Mouse (Mus musculus) adrenal gland, adult 18-20 months (tissue): ENCODE data around the gene Heyl. TPM values are rescaled to one million over a fixed set of nuclear protein-coding genes. Genes with fewer than 3 reads are reported as not detected.
A peak's percentile ranks its signal among the peaks of the same experiment; 100 is the strongest.

Experiments used
- DNase-seq, 2 experiments: peaks; one replicate each; pipeline ENCODE4 v3.0.0; 2021 to 2022; ENCODE audit warnings: low spot score in 2 of 2
- total RNA-seq, 2 experiments: library from RNA; stranded (reverse); gene quantifications; 1 replicate in 1 of 2; 2 replicates in 1 of 2; pipeline ENCODE4 v1.2.3; 2021

The Heyl gene
- total RNA-seq, 2 experiments from 2014 or later, result 4.7 to 11.3 TPM

DNA sequence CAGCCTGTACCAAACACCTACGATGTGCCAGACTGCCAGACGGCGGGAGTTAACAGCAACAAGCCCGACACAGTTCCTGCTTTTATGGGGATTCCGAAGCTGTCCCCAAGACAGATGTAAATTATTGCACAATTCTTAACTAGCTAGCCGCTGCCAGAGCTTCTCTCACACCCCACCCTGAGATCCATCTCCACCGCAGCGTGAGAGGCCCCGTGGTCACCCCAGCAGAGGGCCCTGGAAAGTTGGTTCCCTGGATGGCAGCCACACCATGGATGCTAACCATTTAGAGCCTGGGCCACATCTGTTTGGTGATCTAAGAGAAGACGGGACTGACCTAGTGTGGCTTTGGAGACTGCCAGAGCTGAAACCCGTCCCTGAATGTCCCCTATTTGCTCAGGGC is 4.2 kb upstream of the Heyl start:
- no peak for DNase-seq

- DNase-seq, result no peak
Observed at GRCm38 (mm10) chr4:123232841-123233240, 515 bp upstream of the Heyl start.

GRCm38 (mm10) chr4:123235835-123236430 is 2.6 kb downstream of the Heyl start:
- no peak for DNase-seq

DNA sequence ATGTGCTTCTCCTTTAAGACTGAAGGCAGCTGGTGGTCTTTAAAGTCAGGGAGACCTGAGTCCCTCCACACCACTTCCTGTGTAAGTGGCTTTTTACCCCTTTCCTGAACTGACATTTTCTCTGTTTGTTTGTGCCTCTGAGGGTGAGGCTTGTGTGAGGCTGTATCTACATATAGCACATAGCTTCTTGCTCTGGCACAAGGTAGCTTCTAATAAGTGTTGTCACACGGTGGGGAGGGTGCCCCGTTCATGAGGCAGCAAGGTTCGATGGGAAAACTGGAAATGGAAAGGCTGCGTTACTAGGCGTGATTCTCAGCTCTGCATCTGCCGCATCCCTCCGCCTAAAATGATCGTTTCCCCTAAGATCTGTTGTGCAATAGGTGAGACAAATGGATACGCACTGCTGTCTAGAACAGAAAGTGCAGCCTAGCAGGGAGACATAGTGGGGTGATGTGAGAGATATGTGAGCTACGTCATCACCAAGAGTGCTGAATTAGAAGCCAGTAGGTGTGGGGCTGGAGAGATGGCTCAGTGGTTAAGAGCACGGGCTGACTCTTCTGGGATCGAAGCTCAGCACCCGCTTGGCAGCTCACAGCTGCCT is 3.2 kb downstream of the Heyl start:
- DNase-seq, result no peak

DNA sequence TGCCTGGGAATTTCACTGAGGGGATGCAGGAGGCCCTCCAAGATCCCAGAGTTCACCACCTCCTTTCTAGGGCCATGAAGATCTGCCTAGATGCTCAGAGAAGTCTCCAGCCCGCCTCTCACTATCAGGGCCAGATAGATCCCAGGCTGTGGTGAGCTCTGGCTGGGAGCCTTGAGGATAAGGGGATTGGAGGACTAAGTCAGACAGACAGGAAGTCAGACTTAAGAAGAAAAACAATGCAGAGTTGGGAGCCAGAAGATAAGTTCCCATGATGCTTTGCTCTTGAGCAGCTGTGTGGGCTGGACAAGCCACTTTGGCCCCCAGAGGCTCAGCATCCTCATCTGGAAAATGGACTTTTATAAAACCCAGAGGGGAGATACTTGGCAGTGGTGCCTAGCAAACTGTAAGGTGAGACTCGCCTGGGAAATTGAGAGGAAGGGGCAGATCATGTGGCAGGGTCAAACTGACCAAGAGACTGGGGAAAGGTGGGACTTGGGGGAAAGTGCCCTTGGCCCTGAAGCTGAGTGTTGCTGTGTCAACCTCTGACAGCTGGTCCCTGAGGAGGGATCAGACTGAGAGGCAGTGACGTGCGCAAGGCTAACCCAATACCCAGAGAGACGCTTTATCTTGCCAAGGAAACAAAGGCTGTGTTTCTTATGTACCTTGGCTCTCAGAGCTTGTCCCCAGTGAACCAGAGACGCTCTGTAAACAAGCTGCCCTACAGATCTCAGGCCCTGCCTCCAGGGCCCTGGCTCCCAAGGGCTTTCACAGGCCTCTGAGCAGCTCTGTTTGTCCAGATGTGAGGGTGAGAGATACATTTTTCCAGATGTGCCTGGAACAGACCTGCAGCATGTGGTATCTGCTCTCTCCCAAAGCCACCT is 4.3 kb downstream of the Heyl start:
- no peak for DNase-seq

DNA sequence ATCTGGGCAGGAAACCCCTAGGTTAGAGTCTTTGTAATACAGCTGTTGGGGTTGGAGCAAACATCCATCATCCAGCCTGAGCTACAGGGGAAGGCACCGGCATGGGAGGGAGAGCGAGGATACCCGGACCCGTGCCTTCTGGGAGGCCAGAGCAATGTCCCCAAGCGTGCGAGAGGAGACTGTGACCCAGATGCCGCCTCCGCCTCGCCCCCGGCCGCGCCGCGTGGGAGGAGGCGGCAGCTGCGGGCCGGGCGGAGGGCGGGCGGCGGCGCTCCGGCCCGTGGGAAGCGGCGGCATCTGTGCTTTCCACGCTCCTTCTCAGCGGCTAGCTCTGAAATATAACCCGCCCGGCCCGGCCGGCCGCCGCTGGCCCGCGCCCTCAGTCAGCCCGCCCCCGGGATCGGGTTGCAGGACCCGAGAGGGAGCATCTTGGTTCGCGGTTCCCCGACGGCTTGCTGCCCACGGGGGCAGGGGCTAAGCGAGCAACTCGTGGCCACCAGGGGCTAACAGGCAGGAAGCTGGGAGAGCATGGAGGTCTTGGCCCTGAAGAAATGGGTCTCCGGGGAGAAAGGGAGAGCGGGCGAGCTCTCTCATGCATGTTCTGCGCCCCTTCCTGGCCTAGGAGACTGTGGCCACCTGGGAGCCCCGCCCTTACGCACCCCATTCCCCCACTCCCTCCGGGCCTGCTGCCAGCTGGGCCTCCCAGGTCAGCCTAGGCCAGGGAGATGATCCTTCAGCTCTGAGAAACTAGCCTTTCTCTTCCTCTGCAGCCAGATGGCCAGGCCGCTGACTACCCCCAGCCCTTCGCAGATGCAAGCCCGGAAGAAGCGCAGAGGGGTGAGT is 6.2 kb downstream of the Heyl start:
- DNase-seq, result peak in 1 of 2 experiments; percentile 46

DNA sequence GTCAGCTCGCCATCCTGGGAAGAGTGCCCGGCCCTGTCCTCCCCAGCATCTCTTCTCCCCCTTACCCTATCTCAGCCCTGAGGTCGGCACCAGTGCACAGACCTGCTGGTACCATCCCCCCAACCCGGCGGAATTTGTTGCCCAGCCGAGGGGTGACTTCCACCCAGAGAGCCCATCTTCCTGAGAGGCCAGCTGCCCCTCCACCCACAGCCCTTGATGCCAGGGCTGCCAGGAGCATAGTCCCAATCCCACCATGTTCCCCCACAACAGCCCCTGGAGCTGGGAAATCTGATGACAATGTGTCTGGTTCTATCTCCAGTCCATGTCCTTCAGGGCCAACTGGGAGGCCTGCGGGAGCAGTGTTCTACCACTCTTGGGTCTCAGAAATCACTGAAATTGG is 12.9 kb downstream of the Heyl start:
- no peak for DNase-seq

DNA sequence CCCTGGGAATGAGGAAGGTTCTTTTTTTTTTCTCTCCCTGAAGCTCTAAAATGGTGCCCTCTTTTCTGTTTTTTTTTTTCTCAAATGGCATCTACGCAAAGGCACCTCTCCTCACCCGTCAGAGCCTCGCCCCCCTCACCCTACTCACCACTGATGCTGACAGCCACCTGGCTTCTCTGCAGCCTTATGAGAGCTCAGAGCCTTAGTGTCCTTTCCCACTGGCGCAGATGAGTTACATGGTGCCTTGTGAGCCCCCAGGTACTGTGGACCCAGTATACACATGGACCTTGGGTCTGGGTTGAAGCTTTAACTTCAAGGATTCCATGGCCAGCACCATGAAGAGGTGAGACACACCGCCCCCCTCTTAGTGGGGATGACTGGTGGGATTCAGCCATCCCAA is 13.3 kb downstream of the Heyl start:
- no peak for DNase-seq

GRCm38 (mm10) chr4:123247147-123247880 is 14.0 kb downstream of the Heyl start:
- no peak for DNase-seq

GRCm38 (mm10) chr4:123248971-123249567 is 15.7 kb downstream of the Heyl start:
- peak; percentile 43 to 52 for DNase-seq

GRCm38 (mm10) chr4:123252214-123252613 is 18.9 kb downstream of the Heyl start:
- DNase-seq, result no peak

- DNase-seq, result no peak
Observed at GRCm38 (mm10) chr4:123254617-123255016, 21.3 kb downstream of the Heyl start.

DNA sequence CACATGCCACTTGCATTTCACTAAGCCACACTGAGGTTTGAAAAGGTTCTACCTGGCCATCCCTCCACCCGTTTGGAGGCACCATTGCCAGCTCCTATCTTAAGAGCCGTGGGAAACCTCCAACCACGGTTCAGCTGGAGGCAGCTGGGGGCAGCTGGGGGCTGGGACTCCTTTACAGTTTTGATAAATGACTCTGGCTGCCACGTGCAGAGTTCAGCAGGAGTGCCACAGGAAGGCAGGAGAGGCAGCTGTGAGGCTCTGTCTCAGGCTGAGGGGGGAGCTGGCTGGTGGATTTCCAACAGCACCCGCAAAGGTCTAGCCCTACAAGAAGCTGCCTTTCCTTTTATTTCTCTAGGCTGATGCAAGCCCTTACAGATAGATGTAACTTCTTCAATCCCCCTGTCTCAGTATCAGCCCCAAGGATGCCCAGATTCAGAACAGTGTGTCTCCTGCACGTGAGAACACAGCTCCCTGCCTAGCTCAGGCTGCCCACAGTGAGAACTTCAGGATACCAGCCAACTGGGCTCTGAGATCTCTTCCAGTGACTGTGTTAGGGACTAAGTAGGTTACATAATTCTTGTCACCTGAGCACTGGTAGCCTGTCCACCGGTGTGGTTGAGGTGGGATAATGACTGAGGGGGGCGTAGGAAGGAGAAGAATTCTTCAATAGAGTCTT is 26.9 kb downstream of the Heyl start:
- no peak for DNase-seq

- DNase-seq, result no peak
Observed at GRCm38 (mm10) chr4:123261721-123262401, 28.5 kb downstream of the Heyl start, which contains the start of gene Pabpc4. Gene Pabpc4 (plus strand): TSS chr4:123262351.

DNA sequence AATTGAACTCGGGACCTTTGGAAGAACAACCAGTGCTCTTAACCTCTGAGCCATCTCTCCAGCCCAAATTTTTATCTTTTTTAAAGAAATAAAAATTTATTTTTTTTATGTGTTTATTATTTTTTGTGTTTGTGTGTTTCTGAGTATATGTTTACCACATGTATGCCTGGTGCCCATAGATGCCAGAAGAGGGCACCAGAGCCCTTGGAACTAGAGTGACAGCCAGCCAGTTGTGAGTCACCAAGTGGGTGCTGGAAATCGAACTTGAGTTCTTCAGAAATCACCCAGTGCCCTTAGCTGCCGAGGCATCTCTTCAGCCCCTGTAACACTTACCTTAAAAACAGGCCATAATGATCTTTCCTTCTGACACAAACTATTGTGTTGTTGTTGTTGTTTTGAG is 37.7 kb downstream of the Heyl start:
- DNase-seq, result no peak

- DNase-seq, result no peak
Observed at GRCm38 (mm10) chr4:123280117-123280516, 46.8 kb downstream of the Heyl start.

DNA sequence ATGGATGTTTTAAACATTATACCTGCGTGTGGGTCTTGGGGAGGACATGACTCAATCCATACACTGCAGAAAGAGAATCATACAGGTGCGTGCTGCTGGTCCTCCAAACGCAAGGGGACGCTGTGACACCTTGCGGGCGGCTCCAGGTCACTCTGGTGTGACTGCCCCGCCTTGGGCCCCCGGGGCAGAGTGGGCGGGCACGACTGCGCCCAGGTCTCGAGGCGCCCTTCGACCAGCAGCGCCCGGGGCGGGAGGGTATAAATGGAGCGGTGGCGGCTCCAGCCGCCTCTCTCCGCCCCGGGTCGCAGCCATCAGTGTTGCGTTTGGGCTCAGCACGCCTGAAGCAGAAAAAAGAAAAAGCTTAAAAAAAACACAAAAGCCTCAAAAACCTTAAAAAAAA is 49.1 kb downstream of the Heyl start:
- DNase-seq, result peak; percentile 92 to 93

DNA sequence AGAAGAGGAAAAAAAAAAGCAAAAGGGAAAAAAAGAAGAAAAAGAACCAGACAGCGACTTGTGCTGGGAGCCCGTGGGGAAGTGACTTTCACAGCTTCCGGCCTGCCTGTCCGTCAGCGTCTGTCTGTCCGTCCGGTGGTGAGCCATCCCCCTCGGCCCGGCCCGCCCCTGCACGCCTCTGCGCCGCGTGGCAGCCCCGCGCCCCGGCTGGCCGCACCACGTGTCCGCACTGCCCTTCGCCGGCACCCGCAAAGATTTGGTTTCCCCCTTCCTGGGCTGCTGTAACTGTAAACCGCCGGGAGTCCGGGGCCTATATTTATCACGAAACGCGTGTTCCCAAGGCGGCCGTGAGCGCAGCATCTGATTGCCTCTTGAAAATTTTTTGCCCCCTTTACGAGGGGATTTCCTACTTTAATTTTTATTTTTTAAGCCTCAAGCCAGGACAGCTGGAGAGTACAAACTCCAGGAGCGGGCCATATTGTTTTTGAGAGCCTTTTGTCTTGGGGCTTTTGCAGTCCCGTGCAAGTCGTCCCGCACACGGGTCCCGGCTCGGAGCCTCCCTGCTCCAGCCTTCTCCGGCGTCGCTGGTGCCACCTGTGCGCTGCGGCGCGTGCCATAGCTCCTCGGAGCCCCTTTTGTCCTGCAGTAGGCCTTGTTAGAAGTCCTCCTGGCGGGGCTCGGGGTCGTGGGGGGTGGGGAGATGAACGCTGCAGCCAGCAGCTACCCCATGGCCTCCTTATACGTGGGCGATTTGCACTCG is 49.7 kb downstream of the Heyl start:
- peak; percentile 52 to 57 for DNase-seq
